Mouse (Mus musculus): ENCODE data around the gene Sytl1.

Gene Sytl1

DNA sequence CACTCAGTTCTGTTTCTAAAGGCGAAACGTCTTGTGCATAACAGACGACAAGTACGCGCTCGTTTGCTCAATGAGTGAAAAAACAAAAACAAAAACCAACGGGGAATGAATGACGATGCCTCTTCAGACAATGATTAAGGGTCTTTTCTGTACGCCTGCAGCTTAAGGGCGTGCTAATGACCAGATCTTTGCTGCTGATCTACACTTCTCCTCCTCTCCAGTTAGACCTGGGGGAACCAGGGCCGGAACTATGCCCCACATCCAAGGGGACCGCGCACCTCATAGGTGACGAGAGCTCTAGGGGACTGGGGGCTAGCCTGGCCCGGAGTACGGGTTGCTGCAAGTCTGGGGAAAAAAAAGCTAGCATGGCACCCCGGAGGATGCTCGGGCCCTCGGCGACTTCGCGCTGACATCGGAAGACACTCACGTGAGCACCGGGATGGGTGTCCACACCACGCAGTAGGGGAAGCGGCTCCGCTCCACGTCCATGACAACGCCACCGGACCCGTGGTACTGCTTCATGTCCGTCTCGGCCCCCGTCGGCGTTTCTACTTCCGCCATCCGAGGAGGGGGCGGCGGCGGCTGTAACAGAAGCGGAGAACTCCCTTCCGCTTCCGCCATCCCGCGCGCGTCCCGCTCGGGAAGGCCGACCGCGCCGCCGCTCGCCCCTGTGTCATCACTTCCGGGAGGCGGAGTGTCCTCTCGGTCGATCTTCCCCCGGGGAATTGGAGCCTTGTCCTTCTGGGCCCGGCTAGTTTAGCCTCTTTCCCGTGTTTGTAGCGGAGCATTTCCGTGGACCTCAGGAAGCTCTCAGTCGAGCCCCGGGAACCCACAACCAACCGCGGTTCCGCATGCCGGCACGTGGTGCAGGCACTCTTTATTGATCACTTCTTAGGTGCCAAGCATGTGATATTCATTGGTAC, 14.5 kb upstream of the Sytl1 start, which contains the start of gene Tmem222:
TSS of gene Tmem222 (minus strand) at position 689 of the 923 bp plus-strand sequence.
- H3K4me1 ChIP-seq (replicated peaks; ENCODE audit: low read depth, low read length) = peaks cover 49% of the 10 kb centered on the region
- no peaks in the 10 kb centered on the region for H3K9me3 ChIP-seq (ENCODE audit: low read length)
- H3K4me3 ChIP-seq (replicated peaks; ENCODE audit: low read length) = peak within 1 kb of the TSS; percentile 99
- no peaks in the 10 kb centered on the region for H3K27me3 ChIP-seq (ENCODE audit: insufficient read depth, low read length)
- H3K36me3 ChIP-seq (ENCODE audit: insufficient read depth, low read length) = peaks cover 23% of the 10 kb centered on the region
- TF ChIP-seq POU5F1 (IDR thresholded peaks at IDR 0.05; ENCODE audit: borderline replicate concordance, low read length) (no peak), CTCF (conservative IDR thresholded peaks at IDR 0.05; ENCODE audit: low read length) (no peak), NANOG (IDR thresholded peaks at IDR 0.05; ENCODE audit: borderline replicate concordance, low read length) (no peak)

GRCm38 (mm10) chr4:133270929-133271328, 8.0 kb upstream of the Sytl1 start:
- TF ChIP-seq CTCF (conservative IDR thresholded peaks at IDR 0.05; ENCODE audit: low read length) = no peak
- TF ChIP-seq NANOG (IDR thresholded peaks at IDR 0.05; ENCODE audit: borderline replicate concordance, low read length) = no peak
- TF ChIP-seq POU5F1 (IDR thresholded peaks at IDR 0.05; ENCODE audit: borderline replicate concordance, low read length) = no peak

GRCm38 (mm10) chr4:133269596-133269995, 6.7 kb upstream of the Sytl1 start:
- Histone ChIP-seq H3K4me1 (replicated peaks; ENCODE audit: low read depth, low read length) (peaks cover 4% of the 10 kb centered on the region; the same call in 1 of the 2 replicates), H3K9me3 (ENCODE audit: low read length) (no peaks in the 10 kb centered on the region), H3K4me3 (replicated peaks; ENCODE audit: low read length) (no peak overlapping the region), H3K27me3 (ENCODE audit: insufficient read depth, low read length) (no peaks in the 10 kb centered on the region), H3K36me3 (ENCODE audit: insufficient read depth, low read length) (peaks cover 71% of the 10 kb centered on the region)
- TF ChIP-seq CTCF (conservative IDR thresholded peaks at IDR 0.05; ENCODE audit: low read length) (no peak), NANOG (IDR thresholded peaks at IDR 0.05; ENCODE audit: borderline replicate concordance, low read length) (no peak), POU5F1 (IDR thresholded peaks at IDR 0.05; ENCODE audit: borderline replicate concordance, low read length) (no peak)

More at GRCm38 (mm10) chr4:133270929-133271328, 8.0 kb upstream of the Sytl1 start:
- Histone ChIP-seq H3K4me1 (replicated peaks; ENCODE audit: low read depth, low read length) (peaks cover 18% of the 10 kb centered on the region), H3K4me3 (replicated peaks; ENCODE audit: low read length) (no peak overlapping the region), H3K36me3 (ENCODE audit: insufficient read depth, low read length) (peaks cover 73% of the 10 kb centered on the region), H3K27me3 (ENCODE audit: insufficient read depth, low read length) (no peaks in the 10 kb centered on the region), H3K9me3 (ENCODE audit: low read length) (no peaks in the 10 kb centered on the region)

DNA sequence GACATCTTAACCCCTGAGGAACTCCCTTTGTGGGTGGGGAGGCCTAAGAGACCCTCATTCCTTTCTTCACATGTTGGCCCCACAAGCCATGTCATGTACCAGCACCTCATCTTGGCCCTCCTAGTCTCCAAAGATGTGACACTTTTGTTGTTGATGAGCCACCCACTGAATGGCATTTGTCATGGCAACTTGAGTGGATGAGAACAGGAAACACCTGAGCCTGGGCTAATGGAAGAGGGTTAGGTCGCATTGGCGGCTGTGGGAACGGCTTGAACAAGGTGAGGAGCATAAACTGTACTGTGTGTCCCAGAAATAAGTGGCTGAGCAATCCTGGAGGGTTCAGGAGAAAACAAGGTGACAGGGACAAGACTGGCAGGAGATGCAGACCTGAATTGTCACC, 6.0 kb upstream of the Sytl1 start:
- peaks cover under 1% of the 10 kb centered on the region; the same call in 1 of the 2 replicates for H3K4me1 ChIP-seq (replicated peaks; ENCODE audit: low read depth, low read length)
- no peak for TF ChIP-seq NANOG (IDR thresholded peaks at IDR 0.05; ENCODE audit: borderline replicate concordance, low read length)
- TF ChIP-seq POU5F1 (IDR thresholded peaks at IDR 0.05; ENCODE audit: borderline replicate concordance, low read length) = no peak
- TF ChIP-seq CTCF (conservative IDR thresholded peaks at IDR 0.05; ENCODE audit: low read length) = no peak
- H3K27me3 ChIP-seq (ENCODE audit: insufficient read depth, low read length) = no peaks in the 10 kb centered on the region
- no peaks in the 10 kb centered on the region for H3K9me3 ChIP-seq (ENCODE audit: low read length)
- no peak overlapping the region for H3K4me3 ChIP-seq (replicated peaks; ENCODE audit: low read length)
- peaks cover 68% of the 10 kb centered on the region for H3K36me3 ChIP-seq (ENCODE audit: insufficient read depth, low read length)

DNA sequence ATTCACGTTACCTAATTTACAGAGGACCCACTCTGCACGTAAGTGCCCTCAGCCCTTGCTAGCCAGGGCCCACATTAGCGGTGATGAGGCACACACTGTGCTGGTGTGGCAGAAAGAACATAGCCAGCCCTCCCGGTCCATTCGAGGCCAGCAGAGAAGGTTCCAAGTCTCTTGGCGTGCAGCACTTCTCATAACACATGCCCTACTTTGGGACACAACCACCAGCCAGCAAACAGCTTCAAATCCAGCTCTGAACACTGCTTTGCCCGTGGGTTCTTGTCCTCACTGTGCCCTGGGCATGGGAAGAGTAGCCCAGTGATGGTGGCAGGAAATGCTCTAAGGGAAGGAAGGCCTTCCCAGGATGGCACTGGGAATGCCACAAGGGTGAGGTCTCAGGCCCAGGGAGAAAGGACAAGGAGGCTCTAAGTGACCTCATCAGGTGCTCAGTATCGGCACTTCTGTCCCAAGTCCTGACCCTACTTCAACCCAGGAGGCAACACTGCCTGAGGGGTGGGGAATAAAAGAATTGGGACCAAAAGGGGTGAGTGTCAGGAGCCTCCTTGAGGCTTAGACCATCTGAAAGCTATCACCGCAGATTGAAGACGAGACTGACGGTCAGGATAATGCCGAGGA, 3.5 kb upstream of the Sytl1 start:
- no peak for TF ChIP-seq POU5F1 (IDR thresholded peaks at IDR 0.05; ENCODE audit: borderline replicate concordance, low read length)
- no peak for TF ChIP-seq NANOG (IDR thresholded peaks at IDR 0.05; ENCODE audit: borderline replicate concordance, low read length)
- TF ChIP-seq CTCF (conservative IDR thresholded peaks at IDR 0.05; ENCODE audit: low read length) = no peak
- Histone ChIP-seq H3K36me3 (ENCODE audit: insufficient read depth, low read length) (peaks cover 66% of the 10 kb centered on the region), H3K4me1 (replicated peaks; ENCODE audit: low read depth, low read length) (peaks cover 26% of the 10 kb centered on the region), H3K4me3 (replicated peaks; ENCODE audit: low read length) (no peak overlapping the region), H3K9me3 (ENCODE audit: low read length) (no peaks in the 10 kb centered on the region), H3K27me3 (ENCODE audit: insufficient read depth, low read length) (no peaks in the 10 kb centered on the region)

DNA sequence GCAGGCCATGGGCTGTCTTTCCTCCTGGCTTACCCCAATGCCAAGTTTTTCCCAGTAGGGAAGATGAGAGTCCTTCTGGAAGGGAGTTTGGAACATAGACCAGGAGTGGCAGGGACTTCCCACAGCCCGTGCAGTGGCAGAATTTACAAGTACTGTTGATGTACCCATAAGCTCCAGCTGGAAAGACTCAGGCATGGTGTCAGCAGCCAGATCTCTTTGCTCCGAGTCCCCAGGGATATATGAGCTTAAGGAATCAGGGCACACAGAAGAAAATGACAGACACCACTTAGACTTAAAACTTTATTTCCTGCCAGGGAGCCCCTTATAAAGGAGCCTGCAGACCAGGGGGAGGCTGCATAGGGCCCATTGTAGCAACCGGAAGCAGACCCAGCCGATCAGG, 2.8 kb upstream of the Sytl1 start:
- Histone ChIP-seq H3K4me3 (replicated peaks; ENCODE audit: low read length) (no peak overlapping the region), H3K36me3 (ENCODE audit: insufficient read depth, low read length) (peaks cover 62% of the 10 kb centered on the region), H3K27me3 (ENCODE audit: insufficient read depth, low read length) (no peaks in the 10 kb centered on the region), H3K4me1 (replicated peaks; ENCODE audit: low read depth, low read length) (peaks cover 32% of the 10 kb centered on the region), H3K9me3 (ENCODE audit: low read length) (no peaks in the 10 kb centered on the region)
- TF ChIP-seq POU5F1 (IDR thresholded peaks at IDR 0.05; ENCODE audit: borderline replicate concordance, low read length) (no peak), NANOG (IDR thresholded peaks at IDR 0.05; ENCODE audit: borderline replicate concordance, low read length) (no peak), CTCF (conservative IDR thresholded peaks at IDR 0.05; ENCODE audit: low read length) (no peak)

GRCm38 (mm10) chr4:133265297-133265696, 2.4 kb upstream of the Sytl1 start:
- H3K9me3 ChIP-seq (ENCODE audit: low read length) = no peaks in the 10 kb centered on the region
- no peak for TF ChIP-seq NANOG (IDR thresholded peaks at IDR 0.05; ENCODE audit: borderline replicate concordance, low read length)
- no peak for TF ChIP-seq POU5F1 (IDR thresholded peaks at IDR 0.05; ENCODE audit: borderline replicate concordance, low read length)
- TF ChIP-seq CTCF (conservative IDR thresholded peaks at IDR 0.05; ENCODE audit: low read length) = no peak
- peaks cover 35% of the 10 kb centered on the region for H3K4me1 ChIP-seq (replicated peaks; ENCODE audit: low read depth, low read length)
- H3K36me3 ChIP-seq (ENCODE audit: insufficient read depth, low read length) = peaks cover 57% of the 10 kb centered on the region
- no peaks in the 10 kb centered on the region for H3K27me3 ChIP-seq (ENCODE audit: insufficient read depth, low read length)
- no peak overlapping the region for H3K4me3 ChIP-seq (replicated peaks; ENCODE audit: low read length)

DNA sequence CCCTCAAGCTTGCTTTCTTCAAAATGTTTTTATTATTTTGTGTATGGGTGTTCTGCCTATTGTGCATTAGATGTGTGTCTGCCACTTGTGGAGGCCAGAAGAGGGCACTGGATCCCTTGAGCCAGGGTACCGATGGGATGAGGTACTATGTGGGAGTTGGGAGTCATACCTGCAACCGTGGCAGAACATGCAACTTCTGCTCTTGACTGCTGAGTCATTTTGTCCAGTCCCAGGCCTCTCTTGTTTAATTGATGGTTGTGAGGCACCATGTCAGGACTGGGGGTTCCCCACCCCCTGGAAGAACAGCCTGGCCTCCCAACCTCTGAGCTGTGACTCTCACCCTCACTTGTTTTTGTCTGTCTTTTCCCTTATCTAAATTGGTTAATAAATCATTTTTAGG, 1.6 kb upstream of the Sytl1 start:
- H3K27me3 ChIP-seq (ENCODE audit: insufficient read depth, low read length) = no peaks in the 10 kb centered on the region
- TF ChIP-seq NANOG (IDR thresholded peaks at IDR 0.05; ENCODE audit: borderline replicate concordance, low read length) (no peak), POU5F1 (IDR thresholded peaks at IDR 0.05; ENCODE audit: borderline replicate concordance, low read length) (no peak), CTCF (conservative IDR thresholded peaks at IDR 0.05; ENCODE audit: low read length) (no peak)
- H3K4me3 ChIP-seq (replicated peaks; ENCODE audit: low read length) = no peak overlapping the region
- H3K9me3 ChIP-seq (ENCODE audit: low read length) = no peaks in the 10 kb centered on the region
- H3K4me1 ChIP-seq (replicated peaks; ENCODE audit: low read depth, low read length) = peaks cover 37% of the 10 kb centered on the region
- peaks cover 50% of the 10 kb centered on the region for H3K36me3 ChIP-seq (ENCODE audit: insufficient read depth, low read length)
